Mouse (Mus musculus) C2C12 (cell line): ENCODE results near the gene Cdk5r1. TPM values are rescaled to one million over a fixed set of nuclear protein-coding genes. Genes with fewer than 3 reads are reported as not detected.

Experiments
- H3K27me3 ChIP-seq: one replicate; pipeline ENCODE4 v1.6.1; 2011; ENCODE audit not compliant: control insufficient read depth, insufficient read depth, insufficient read length
- H3K36me3 ChIP-seq: one replicate; pipeline ENCODE4 v1.6.1; 2011; ENCODE audit not compliant: control insufficient read depth, insufficient read depth
- H3K4me3 ChIP-seq: one replicate; pipeline ENCODE4 v1.5.1; 2011; ENCODE audit warnings: mild to moderate bottlenecking, control low read depth; ENCODE audit not compliant: poor library complexity, insufficient read depth, severe bottlenecking
- H3K79me2 ChIP-seq: one replicate; pipeline ENCODE4 v1.6.1; 2011; ENCODE audit not compliant: control insufficient read depth, insufficient read depth
- H3K79me3 ChIP-seq: one replicate; pipeline ENCODE4 v1.6.1; 2011; ENCODE audit warnings: low read depth, control low read depth
- H3ac ChIP-seq: one replicate; pipeline ENCODE3; 2011; ENCODE audit warnings: low read depth; ENCODE audit not compliant: control insufficient read depth, insufficient read length
- CEBPB ChIP-seq: IDR thresholded peaks from one replicate; pipeline ENCODE4 v1.6.1; 2011; ENCODE audit warnings: low read depth, mild to moderate bottlenecking, control low read depth, moderate library complexity
- CTCF ChIP-seq: IDR thresholded peaks from one replicate; pipeline ENCODE4 v1.5.1; 2011; ENCODE audit not compliant: control insufficient read depth, insufficient read depth, insufficient read length
- FOSL1 ChIP-seq: IDR thresholded peaks from one replicate; pipeline ENCODE4 v1.8.0; 2011; ENCODE audit warnings: mild to moderate bottlenecking, low read length; ENCODE audit not compliant: poor library complexity, insufficient read depth, severe bottlenecking
- MAX ChIP-seq: IDR thresholded peaks from one replicate; pipeline ENCODE4 v1.6.1; 2011; ENCODE audit warnings: mild to moderate bottlenecking, control low read depth
- MYOD1 ChIP-seq: IDR thresholded peaks from one replicate; pipeline ENCODE4 v1.6.1; 2011; ENCODE audit warnings: low read depth; ENCODE audit not compliant: control insufficient read depth, insufficient read length
- MYOG ChIP-seq: IDR thresholded peaks from one replicate; pipeline ENCODE4 v1.6.1; 2011; ENCODE audit not compliant: control insufficient read depth, insufficient read length; ENCODE audit errors: extremely low read depth
- USF1 ChIP-seq: IDR thresholded peaks from one replicate; pipeline ENCODE4 v1.6.1; 2011; ENCODE audit warnings: low read depth, mild to moderate bottlenecking, control low read depth, moderate library complexity
- long read RNA-seq, 2 experiments: library from polyadenylated mRNA; unstranded; transcript quantifications; one replicate each; pipeline ENCODE4 v2.0.0; 2019 to 2020
- polyA plus RNA-seq: library from polyadenylated mRNA; unstranded; fragments of >200 nt; fragmentation: generic; extraction: Trizol; gene quantifications from one replicate; pipeline ENCODE4 v1.2.1, GENCODE M21; 2012; ENCODE audit warnings: missing spikeins

The Cdk5r1 gene
- polyA plus RNA-seq: 4.7 TPM
- long read RNA-seq, experiment 1, full-length matches to known transcripts: 1 of 1 reads
- long read RNA-seq, experiment 1, partial matches to known transcripts: 0 of 1 reads
- long read RNA-seq, experiment 1, other reads (novel, unspliced or antisense): 0 of 1 reads
- long read RNA-seq, experiment 2, partial matches to known transcripts: 0 of 1 reads
- long read RNA-seq, experiment 2, other reads (novel, unspliced or antisense): 0 of 1 reads

- TF ChIP-seq MYOD1 (no peak), CEBPB (no peak), MYOG (no peak), CTCF (peak; percentile 76), MAX (peak; percentile 10), FOSL1 (no peak), USF1 (no peak)
- peaks cover 31% of the 10 kb centered on the region for H3K79me3 ChIP-seq
- H3K36me3 ChIP-seq: peaks cover 56% of the 10 kb centered on the region
- H3ac ChIP-seq: peak within 1 kb of the TSS; percentile 91
- H3K79me2 ChIP-seq: peaks cover 47% of the 10 kb centered on the region
- peak within 1 kb of the TSS; percentile 68 for H3K4me3 ChIP-seq
- no peaks in the 10 kb centered on the region for H3K27me3 ChIP-seq
These were observed at the start of gene Cdk5r1 for GRCm38 (mm10) chr11:80476222-80477189. Gene Cdk5r1, plus strand, starts transcription at chr11:80477023.

GRCm38 (mm10) chr11:80428381-80429008 lies 48.3 kb upstream of the Cdk5r1 start, which contains the start of gene Psmd11:
Gene Psmd11, plus strand, starts transcription at chr11:80428615.
- Histone ChIP-seq H3K79me2 (peaks cover 51% of the 10 kb centered on the region), H3K36me3 (peaks cover 16% of the 10 kb centered on the region), H3K27me3 (no peaks in the 10 kb centered on the region), H3K4me3 (peak within 1 kb of the TSS; percentile 98), H3ac (peak within 1 kb of the TSS; percentile 85), H3K79me3 (peaks cover 44% of the 10 kb centered on the region)
- no peak for TF ChIP-seq MYOD1
- no peak for TF ChIP-seq FOSL1
- no peak for TF ChIP-seq MYOG
- TF ChIP-seq USF1: no peak
- no peak for TF ChIP-seq CEBPB
- peak; percentile 38 for TF ChIP-seq MAX
- peak; percentile 63 for TF ChIP-seq CTCF

- TF ChIP-seq FOSL1 (no peak), MAX (no peak), MYOG (no peak), USF1 (no peak), CTCF (no peak), MYOD1 (no peak), CEBPB (no peak)
- H3K4me3 ChIP-seq: peak overlapping the region; percentile 98
- H3K79me3 ChIP-seq: peaks cover 46% of the 10 kb centered on the region
- H3K36me3 ChIP-seq: peaks cover 21% of the 10 kb centered on the region
- no peaks in the 10 kb centered on the region for H3K27me3 ChIP-seq
- H3ac ChIP-seq: peak overlapping the region; percentile 85
- peaks cover 57% of the 10 kb centered on the region for H3K79me2 ChIP-seq
These were observed 47.8 kb upstream of the Cdk5r1 start for GRCm38 (mm10) chr11:80429009-80429475.

GRCm38 (mm10) chr11:80429500-80430166 lies 47.2 kb upstream of the Cdk5r1 start:
- H3ac ChIP-seq: peak overlapping the region; percentile 85

More at GRCm38 (mm10) chr11:80429500-80430166, 47.2 kb upstream of the Cdk5r1 start:
- H3K27me3 ChIP-seq: no peaks in the 10 kb centered on the region
- no peak for TF ChIP-seq FOSL1
- TF ChIP-seq CEBPB: no peak
- TF ChIP-seq USF1: no peak
- TF ChIP-seq CTCF: no peak
- no peak for TF ChIP-seq MAX
- TF ChIP-seq MYOD1: no peak
- TF ChIP-seq MYOG: no peak
- H3K36me3 ChIP-seq: peaks cover 27% of the 10 kb centered on the region
- peak overlapping the region; percentile 98 for H3K4me3 ChIP-seq
- peaks cover 63% of the 10 kb centered on the region for H3K79me2 ChIP-seq
- peaks cover 50% of the 10 kb centered on the region for H3K79me3 ChIP-seq
